Mouse (Mus musculus) heart, postnatal 0 days (tissue): ENCODE measurements around the gene Gm5447. TPM values are rescaled to one million over a fixed set of nuclear protein-coding genes. Genes with fewer than 3 reads are reported as not detected.

Source experiments
- ATAC-seq: fragments of 200-750 bp; cut with Nextera tagmentation; 2 replicates; pipeline ENCODE4 v1.8.0; 2017; ENCODE audit warnings: low read depth, moderate number of reproducible peaks, moderate library complexity; ENCODE audit not compliant: insufficient read depth
- DNase-seq: peaks from one replicate; pipeline ENCODE4 v3.0.0-alpha.2; 2016; ENCODE audit warnings: low spot score
- H3K27ac ChIP-seq: fragments of 300-500 bp; sonication (generic); 2 replicates; pipeline ENCODE4 v1.5.1; 2014; ENCODE audit warnings: low read depth, mild to moderate bottlenecking
- H3K27me3 ChIP-seq: fragments of 300-500 bp; sonication (generic); 2 replicates; pipeline ENCODE4 v1.6.1; 2014; ENCODE audit warnings: low read length, mixed read lengths; ENCODE audit not compliant: control insufficient read depth, insufficient read depth
- H3K36me3 ChIP-seq: fragments of 300-500 bp; sonication (generic); replicated peaks from 2 replicates; pipeline ENCODE4 v1.6.1; 2014; ENCODE audit warnings: low read length, mixed read lengths; ENCODE audit not compliant: control insufficient read depth, insufficient read depth
- H3K4me1 ChIP-seq: fragments of 300-500 bp; sonication (generic); 2 replicates; pipeline ENCODE4 v1.6.1; 2014; ENCODE audit warnings: antibody characterized with exemption; ENCODE audit not compliant: control insufficient read depth, insufficient read depth
- H3K4me2 ChIP-seq: fragments of 300-500 bp; sonication (generic); 2 replicates; pipeline ENCODE4 v1.6.1; 2014; ENCODE audit warnings: low read depth, mild to moderate bottlenecking, low read length, moderate library complexity
- H3K4me3 ChIP-seq: fragments of 300-500 bp; sonication (generic); 2 replicates; pipeline ENCODE4 v1.5.1; 2014; ENCODE audit warnings: low read depth, low read length
- H3K9ac ChIP-seq: fragments of 300-500 bp; sonication (generic); replicated peaks from 2 replicates; pipeline ENCODE4 v1.6.1; 2014; ENCODE audit warnings: low read depth, low read length, mixed read lengths
- H3K9me3 ChIP-seq: fragments of 300-500 bp; sonication (generic); replicated peaks from 2 replicates; pipeline ENCODE4 v1.6.1; 2016; ENCODE audit warnings: low read length; ENCODE audit not compliant: control insufficient read depth
- CTCF ChIP-seq: IDR thresholded peaks from 2 replicates; pipeline ENCODE4 v1.5.1; 2016; ENCODE audit warnings: antibody characterized with exemption, control low read depth, low read depth
- EP300 ChIP-seq: IDR thresholded peaks from 2 replicates; pipeline ENCODE4 v1.6.1; 2016; ENCODE audit warnings: antibody characterized with exemption, low read depth
- WGBS: fragments of 180-500 bp; shearing (Covaris S2); extraction: QIAGEN DNeasy Blood & Tissue Kit; methylation state at CpG from one replicate; pipeline ENCODE4 v1.1.7; 2014; 5-methylcytosine and 5-hydroxymethylcytosine counted together
- polyA plus RNA-seq: library from polyadenylated mRNA; unstranded; fragments of >200 nt; fragmentation: Nextera tagmentation; extraction: Ambion mirVana; gene quantifications from 2 replicates; pipeline ENCODE4 v1.2.1, GENCODE M21; 2015
- total RNA-seq: library from RNA; depleted of rRNA; stranded (reverse); fragments of >200 nt; gene quantifications from 2 replicates; pipeline ENCODE4 v1.2.3, GENCODE M21; 2014; ENCODE audit warnings: low replicate concordance

The Gm5447 gene
- total and polyA plus RNA-seq, 2 experiments from 2014 or later, result not detected

GRCm38 (mm10) chr13:30974247-30974630, 235 bp downstream of the Gm5447 start:
- Histone ChIP-seq H3K9ac (peak overlapping the region; percentile 90), H3K9me3 (no peaks in the 10 kb centered on the region), H3K36me3 (no peaks in the 10 kb centered on the region), H3K4me2 (peak overlapping the region; percentile 74), H3K4me3 (peak overlapping the region; percentile 94), H3K27me3 (no peaks in the 10 kb centered on the region), H3K27ac (peak overlapping the region; percentile 84; the same call in 1 of the 2 replicates), H3K4me1 (0 out of 2 replicates have a peak, but pooled peaks cover 4% of the 10 kb centered on the region)
- no peak for TF ChIP-seq CTCF
- TF ChIP-seq EP300, result no peak
- WGBS, result 21% methylated on average over 5 of the region's 5 CpGs
- ATAC-seq (peak; percentile 18; the same call in 1 of the 2 replicates), DNase-seq (no peak)

GRCm38 (mm10) chr13:30976536-30977084, 2.6 kb downstream of the Gm5447 start:
- no peak for DNase-seq
- H3K4me3 ChIP-seq, result no peak overlapping the region
- no peak overlapping the region for H3K9ac ChIP-seq
- 51% methylated on average over 8 of the region's 8 CpGs for WGBS
- ATAC-seq, result no peak
- H3K9me3 ChIP-seq, result no peaks in the 10 kb centered on the region
- no peak for TF ChIP-seq CTCF
- TF ChIP-seq EP300, result no peak
- H3K27me3 ChIP-seq, result no peaks in the 10 kb centered on the region
- no peak overlapping the region for H3K27ac ChIP-seq
- no peaks in the 10 kb centered on the region for H3K36me3 ChIP-seq
- no peak overlapping the region for H3K4me2 ChIP-seq
- H3K4me1 ChIP-seq, result 0 out of 2 replicates have a peak, but pooled peaks cover 4% of the 10 kb centered on the region

- no peak overlapping the region for H3K9ac ChIP-seq
- no peaks in the 10 kb centered on the region for H3K27me3 ChIP-seq
- no peak overlapping the region for H3K4me2 ChIP-seq
- no peaks in the 10 kb centered on the region for H3K9me3 ChIP-seq
- H3K4me3 ChIP-seq, result no peak overlapping the region
- H3K36me3 ChIP-seq, result no peaks in the 10 kb centered on the region
- 0 out of 2 replicates have a peak, but pooled peaks cover 4% of the 10 kb centered on the region for H3K4me1 ChIP-seq
- no peak overlapping the region for H3K27ac ChIP-seq
- no peak for DNase-seq
- ATAC-seq, result no peak
- 65% methylated on average over 4 of the region's 4 CpGs for WGBS
- TF ChIP-seq EP300 (no peak), CTCF (no peak)
Observed at GRCm38 (mm10) chr13:30978224-30978623, 4.2 kb downstream of the Gm5447 start.

GRCm38 (mm10) chr13:30981666-30982065, 7.7 kb downstream of the Gm5447 start:
- ATAC-seq (no peak), DNase-seq (peak; percentile 8)
- 37% methylated on average over 1 of the region's 1 CpGs for WGBS

GRCm38 (mm10) chr13:30985275-30985597, 11.2 kb downstream of the Gm5447 start:
- ATAC-seq (no peak), DNase-seq (peak; percentile 65)
- Histone ChIP-seq H3K4me1 (no peaks in the 10 kb centered on the region), H3K4me3 (peak overlapping the region; percentile 43), H3K27ac (peak overlapping the region; percentile 59; the same call in 1 of the 2 replicates), H3K27me3 (no peaks in the 10 kb centered on the region), H3K4me2 (peak overlapping the region; percentile 71), H3K9ac (peak overlapping the region; percentile 38), H3K9me3 (no peaks in the 10 kb centered on the region), H3K36me3 (no peaks in the 10 kb centered on the region)
- 6% methylated on average over 13 of the region's 13 CpGs for WGBS
- TF ChIP-seq EP300 (no peak), CTCF (no peak)

More at GRCm38 (mm10) chr13:30981666-30982065, 7.7 kb downstream of the Gm5447 start:
- TF ChIP-seq CTCF (peak; percentile 62), EP300 (no peak)
- Histone ChIP-seq H3K4me1 (no peaks in the 10 kb centered on the region), H3K36me3 (no peaks in the 10 kb centered on the region), H3K9me3 (no peaks in the 10 kb centered on the region), H3K4me3 (no peak overlapping the region), H3K27me3 (no peaks in the 10 kb centered on the region), H3K9ac (no peak overlapping the region), H3K4me2 (no peak overlapping the region), H3K27ac (no peak overlapping the region)
